Mouse (Mus musculus) CH12.LX (cell line): ENCODE data around the gene Rasa3.

Experiments used
- CTCF ChIP-seq, 2 experiments: IDR thresholded peaks in 1 of 2; conservative IDR thresholded peaks in 1 of 2; 2 replicates each; pipeline ENCODE4 v1.5.1; 2011 to 2012; ENCODE audit warnings: low read depth in 2 of 2, low read length in 2 of 2, improper control_type of control experiment in 1 of 2, inconsistent platforms in 1 of 2, mild to moderate bottlenecking in 1 of 2, moderate library complexity in 1 of 2
- MAFK ChIP-seq: IDR thresholded peaks from 2 replicates; pipeline ENCODE4 v1.6.1; 2011; ENCODE audit warnings: low read length, improper control_type of control experiment; ENCODE audit not compliant: insufficient replicate concordance
- MAZ ChIP-seq: IDR thresholded peaks from 2 replicates; pipeline ENCODE4 v1.6.1; 2012; ENCODE audit warnings: low read depth, mild to moderate bottlenecking, inconsistent platforms, low read length, improper control_type of control experiment, moderate library complexity
- MXI1 ChIP-seq: IDR thresholded peaks from 2 replicates; pipeline ENCODE4 v1.6.1; 2011; ENCODE audit warnings: mild to moderate bottlenecking, low read depth, low read length, improper control_type of control experiment
- POLR2A ChIP-seq: IDR thresholded peaks from 2 replicates; pipeline ENCODE4 v1.6.1; 2011; ENCODE audit warnings: low read depth, mild to moderate bottlenecking, improper control_type of control experiment, low read length
- SIN3A ChIP-seq: IDR thresholded peaks from 2 replicates; pipeline ENCODE4 v1.6.1; 2012; ENCODE audit warnings: low read length, improper control_type of control experiment, inconsistent platforms
- TCF12 ChIP-seq: IDR thresholded peaks from 2 replicates; pipeline ENCODE4 v1.6.1; 2014; ENCODE audit warnings: low read depth, mild to moderate bottlenecking, inconsistent platforms, low read length, improper control_type of control experiment
- USF2 ChIP-seq: conservative IDR thresholded peaks from 2 replicates; pipeline ENCODE4 v1.6.1; 2011; ENCODE audit warnings: low read depth, low read length, improper control_type of control experiment
- ZC3H11A ChIP-seq: IDR thresholded peaks from 2 replicates; pipeline ENCODE4 v1.6.1; 2012; ENCODE audit warnings: low read depth, mild to moderate bottlenecking, inconsistent platforms, low read length, improper control_type of control experiment

DNA sequence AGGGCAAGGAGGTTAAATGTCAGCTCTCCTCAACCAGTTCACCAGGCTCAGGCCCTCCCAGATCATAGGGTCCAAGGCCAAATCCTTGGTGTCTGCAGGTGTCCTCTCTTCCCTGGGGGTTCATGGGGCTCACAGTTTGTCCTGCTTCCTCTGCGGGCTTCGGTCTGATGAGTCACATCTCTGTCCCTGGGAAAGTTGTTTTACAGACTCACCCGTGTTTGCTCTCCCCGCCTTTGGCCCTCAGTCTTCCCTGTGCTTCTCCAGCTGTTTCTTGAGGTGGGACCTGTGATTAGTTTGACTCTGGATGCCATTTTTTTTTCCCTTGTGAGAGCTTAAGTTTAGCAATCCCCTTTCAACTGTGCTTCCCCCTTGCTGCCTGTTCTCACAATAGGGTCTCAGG is 18.8 kb upstream of the Rasa3 start:
- TF ChIP-seq SIN3A (no peak), ZC3H11A (no peak), TCF12 (no peak), USF2 (no peak), POLR2A (no peak), MAFK (no peak), CTCF (conservative IDR thresholded peaks at IDR 0.05 in 1 of 2, IDR thresholded peaks at IDR 0.05 in 1 of 2; ENCODE audit: low read depth in 2 of 2, low read length in 2 of 2) (no peak), MXI1 (no peak), MAZ (no peak)
